Mouse (Mus musculus) gastrocnemius, adult 2 months (tissue): ENCODE data around the gene Cflar. TPM values are rescaled to one million over a fixed set of nuclear protein-coding genes. Genes with fewer than 3 reads are reported as not detected.
"Not testable (repeated sequence)": the region's sequence is repeated elsewhere in the genome, so short reads cannot be mapped to it uniquely, and the experiment has no call there.

ENCODE experiments used
- DNase-seq: peaks from one replicate; pipeline ENCODE4 v3.0.0; 2022
- H3K27ac ChIP-seq: fragments of 200-600 bp; 2 replicates; pipeline ENCODE4 v1.8.1; 2022; ENCODE audit warnings: mild to moderate bottlenecking
- H3K4me3 ChIP-seq: fragments of 200-600 bp; 2 replicates; pipeline ENCODE4 v1.8.1; 2022; ENCODE audit warnings: mild to moderate bottlenecking, moderate library complexity
- CTCF ChIP-seq: fragments of 200-600 bp; IDR thresholded peaks from 2 replicates; pipeline ENCODE4 v1.8.1; 2022; ENCODE audit warnings: antibody characterized with exemption, mild to moderate bottlenecking, moderate library complexity
- intact Hi-C: fragments of 180-260 bp; cut with DNase I; formaldehyde crosslinking; loops from one replicate; pipeline ENCODE4 v1.15.1; 2025
- total RNA-seq, 2 experiments: library from RNA; stranded (reverse); gene quantifications; 2 replicates each; pipeline ENCODE4 v1.2.3; 2021

Gene Cflar
- total RNA-seq, 2 experiments from 2014 or later = 38.8 to 58.6 TPM

- Histone ChIP-seq H3K27ac (peak overlapping the region; percentile 0; the same call in 1 of the 2 replicates), H3K4me3 (no peak overlapping the region)
- DNase-seq = no peak
- no peak for TF ChIP-seq CTCF
- intact Hi-C loops = loop anchor here (5.0 kb wide), 1 partner anchor 128 kb away; no protein-coding TSS in a partner anchor
Measured at GRCm38 (mm10) chr1:58773905-58774304, 62.6 kb downstream of the Cflar start.

- H3K27ac ChIP-seq = no peak overlapping the region
- H3K4me3 ChIP-seq = no peak overlapping the region
- intact Hi-C loops = no loop called here
- DNase-seq = no peak
- no peak for TF ChIP-seq CTCF
Measured at GRCm38 (mm10) chr1:58775361-58775760, 64.1 kb downstream of the Cflar start.

- TF ChIP-seq CTCF = no peak
- no peak overlapping the region for H3K27ac ChIP-seq
- intact Hi-C loops = no loop called here
- no peak overlapping the region for H3K4me3 ChIP-seq
- no peak for DNase-seq
Measured at GRCm38 (mm10) chr1:58777583-58777982, 66.3 kb downstream of the Cflar start.

- H3K27ac ChIP-seq = no peak overlapping the region
- DNase-seq = no peak
- intact Hi-C loops = no loop called here
- peak; percentile 7; the same call in 1 of the 2 replicates for TF ChIP-seq CTCF
- H3K4me3 ChIP-seq = no peak overlapping the region
Measured at GRCm38 (mm10) chr1:58778226-58778625, 66.9 kb downstream of the Cflar start.

- H3K27ac ChIP-seq = no peak overlapping the region
- intact Hi-C loops = no loop called here
- no peak for DNase-seq
Measured at GRCm38 (mm10) chr1:58786276-58786675, 75.0 kb downstream of the Cflar start.

GRCm38 (mm10) chr1:58788410-58788809 is 77.1 kb downstream of the Cflar start:
- no peak for DNase-seq
- intact Hi-C loops = no loop called here
- Histone ChIP-seq H3K4me3 (no peak overlapping the region), H3K27ac (no peak overlapping the region)
- TF ChIP-seq CTCF = no peak

More at GRCm38 (mm10) chr1:58786276-58786675, 75.0 kb downstream of the Cflar start:
- no peak overlapping the region for H3K4me3 ChIP-seq
- no peak for TF ChIP-seq CTCF

- peak overlapping the region; percentile 86; the same call in 1 of the 2 replicates for H3K4me3 ChIP-seq
Measured at GRCm38 (mm10) chr1:58794705-58795104, 83.4 kb downstream of the Cflar start.

GRCm38 (mm10) chr1:58795291-58796058 is 84.2 kb downstream of the Cflar start, which contains the start of gene Casp8:
Gene Casp8 (plus strand): TSS chr1:58795374.
- peak within 1 kb of the TSS; percentile 88 for H3K27ac ChIP-seq
- TF ChIP-seq CTCF = no peak
- DNase-seq = peak; percentile 58
- intact Hi-C loops = no loop called here
- H3K4me3 ChIP-seq = peak within 1 kb of the TSS; percentile 86

More at GRCm38 (mm10) chr1:58794705-58795104, 83.4 kb downstream of the Cflar start:
- DNase-seq = no peak
- TF ChIP-seq CTCF = no peak
- intact Hi-C loops = no loop called here
- H3K27ac ChIP-seq = peak overlapping the region; percentile 88; the same call in 1 of the 2 replicates

- DNase-seq = no peak
- peak overlapping the region; percentile 88 for H3K27ac ChIP-seq
- TF ChIP-seq CTCF = no peak
- intact Hi-C loops = no loop called here
- peak overlapping the region; percentile 86 for H3K4me3 ChIP-seq
Measured at GRCm38 (mm10) chr1:58796059-58796363, 84.7 kb downstream of the Cflar start.

GRCm38 (mm10) chr1:58796853-58797252 is 85.5 kb downstream of the Cflar start:
- intact Hi-C loops = no loop called here
- peak overlapping the region; percentile 86 for H3K4me3 ChIP-seq
- peak overlapping the region; percentile 50 for H3K27ac ChIP-seq
- no peak for DNase-seq
- no peak for TF ChIP-seq CTCF

- intact Hi-C loops = no loop called here
- H3K27ac ChIP-seq = peak overlapping the region; percentile 50
- peak overlapping the region; percentile 86 for H3K4me3 ChIP-seq
- no peak for TF ChIP-seq CTCF
- DNase-seq = no peak
Measured at GRCm38 (mm10) chr1:58797370-58797769, 86.1 kb downstream of the Cflar start.

GRCm38 (mm10) chr1:58798911-58799310 is 87.6 kb downstream of the Cflar start:
- intact Hi-C loops = no loop called here
- H3K27ac ChIP-seq = no peak overlapping the region
- no peak for DNase-seq
- no peak overlapping the region for H3K4me3 ChIP-seq
- no peak for TF ChIP-seq CTCF

- H3K4me3 ChIP-seq, H3K27ac ChIP-seq, DNase-seq, intact Hi-C loops: not testable (repeated sequence)
Measured at GRCm38 (mm10) chr1:58800644-58801043, 89.3 kb downstream of the Cflar start.
